Mouse (Mus musculus): Measurements from ENCODE around the gene Prrc2b.

The Prrc2b gene

DNA sequence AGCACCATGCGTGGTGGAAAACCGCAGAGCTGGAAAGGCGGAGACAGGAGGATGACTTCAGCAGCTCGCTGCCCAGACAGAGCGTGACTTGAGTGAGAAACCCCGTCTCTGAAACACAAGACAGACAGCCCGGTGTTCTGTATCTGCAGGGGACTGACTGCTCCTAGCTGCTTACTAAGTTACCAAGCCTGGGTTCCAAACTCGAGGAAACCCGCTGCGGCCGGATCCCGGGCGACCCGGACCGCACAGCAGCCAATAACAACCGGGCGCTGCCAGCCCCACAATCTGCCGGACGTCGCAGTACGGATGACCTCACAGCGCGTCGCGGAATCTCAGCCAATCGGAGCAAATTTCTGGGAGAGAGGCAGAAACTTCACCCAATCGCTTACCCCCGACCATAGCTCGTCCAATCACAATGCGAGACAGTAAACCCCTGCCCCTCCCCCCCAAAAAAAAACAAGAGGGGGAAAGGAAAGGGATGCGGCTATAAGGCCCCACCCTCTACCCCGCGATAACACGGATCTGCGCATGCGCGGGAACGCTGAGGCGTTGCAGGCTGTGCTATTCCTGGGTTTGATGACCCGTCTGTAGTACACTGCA lies 13.1 kb upstream of the Prrc2b start:
- peak; percentile 91 to 92 for DNase-seq

DNA sequence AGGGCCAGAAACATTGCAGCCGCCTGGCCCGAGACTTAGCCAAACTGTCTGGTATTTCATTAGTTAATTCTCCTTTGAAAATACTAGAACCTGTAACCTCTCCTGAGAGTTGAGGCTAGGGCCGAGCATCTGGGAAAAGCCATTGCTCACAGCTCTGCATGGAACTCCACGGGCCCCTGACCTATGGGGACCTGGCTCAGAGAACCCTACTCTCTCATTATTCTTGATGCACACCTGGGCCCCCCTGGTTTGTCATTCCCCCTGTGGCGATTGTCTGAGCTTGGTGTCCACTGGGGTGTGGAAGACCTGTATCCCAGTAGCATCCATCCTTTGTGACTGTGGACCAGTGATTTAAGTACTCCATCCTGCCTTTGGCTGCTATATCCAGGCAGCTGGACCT lies 11.5 kb upstream of the Prrc2b start:
- DNase-seq = no peak

DNA sequence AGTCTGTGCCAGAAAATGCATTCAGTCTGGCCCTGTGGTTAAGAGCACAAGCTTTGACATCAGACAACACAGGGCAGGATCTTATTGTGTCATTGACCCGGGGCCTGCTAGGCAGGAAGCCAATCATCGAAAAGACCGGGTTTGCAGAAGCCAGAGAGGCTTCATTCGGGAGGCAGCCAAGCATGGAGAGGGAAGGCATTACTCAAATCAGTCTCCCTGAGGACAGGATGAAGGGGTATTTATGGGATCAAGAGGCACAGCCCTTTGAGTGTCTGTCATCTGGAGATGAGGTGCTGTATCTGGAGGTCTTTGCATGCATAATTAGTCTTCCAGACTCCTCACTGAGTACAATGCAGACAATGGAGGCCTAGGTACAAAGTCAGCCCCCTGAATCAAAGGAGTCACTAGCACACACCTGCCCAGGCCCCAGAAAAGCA lies 10.4 kb upstream of the Prrc2b start:
- no peak for DNase-seq

DNA sequence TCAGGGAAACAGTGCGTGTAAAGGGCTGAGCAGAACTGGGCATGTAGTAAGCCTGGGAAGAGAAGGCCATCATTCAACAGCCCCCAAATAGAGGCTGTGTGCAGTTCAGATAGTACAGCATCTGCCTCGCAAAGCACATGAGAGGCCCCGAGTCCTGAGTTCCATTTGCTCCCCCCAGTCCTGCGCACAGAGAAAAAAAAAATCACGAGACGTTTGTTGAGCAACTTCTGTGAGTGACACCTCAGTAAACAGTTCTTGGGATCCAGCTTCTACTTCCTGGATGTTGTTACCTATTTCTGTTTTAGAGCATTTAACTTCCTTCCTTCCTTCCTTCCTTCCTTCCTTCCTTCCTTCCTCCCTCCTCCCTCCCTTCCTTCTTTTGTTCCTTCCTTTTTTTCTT lies 9.3 kb upstream of the Prrc2b start:
- DNase-seq = no peak

DNA sequence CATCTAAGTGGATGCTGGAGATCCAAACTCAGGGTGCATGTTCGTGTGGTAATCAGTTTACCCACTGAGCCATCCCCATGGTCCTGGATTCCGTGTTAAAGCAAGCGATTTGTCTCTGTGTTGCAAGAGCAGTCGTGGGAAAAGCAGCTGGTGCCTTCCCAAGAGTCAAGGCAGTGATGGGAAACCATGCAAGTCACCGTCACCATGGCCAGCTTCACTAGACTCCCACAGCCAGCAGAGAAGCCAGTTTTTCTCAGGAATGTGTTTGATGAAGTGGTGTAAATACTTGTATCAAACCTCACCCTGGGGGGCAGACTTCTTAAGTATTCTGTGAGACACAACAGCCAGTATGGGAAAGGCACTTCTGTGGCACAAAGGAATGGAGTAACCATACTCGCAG lies 8.5 kb upstream of the Prrc2b start:
- DNase-seq = no peak

DNA sequence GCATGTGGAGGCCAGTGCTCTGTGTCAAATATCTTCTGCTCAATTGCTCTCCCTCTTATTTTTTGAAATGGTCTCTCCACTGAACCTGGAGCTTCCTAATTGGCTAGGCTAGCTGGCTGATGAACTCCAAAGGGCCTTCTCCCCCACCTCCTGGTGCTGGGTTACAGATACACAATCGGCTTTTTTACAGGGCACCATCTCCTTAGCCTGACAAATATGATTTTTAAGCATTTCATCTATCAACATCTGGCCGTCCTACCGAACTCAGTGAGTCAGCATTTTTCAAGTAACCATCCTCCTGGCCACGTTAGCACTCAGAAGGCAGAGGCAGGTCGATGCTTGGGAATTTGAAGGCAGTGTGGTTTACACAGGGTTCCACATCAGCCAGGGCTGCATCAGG lies 6.2 kb upstream of the Prrc2b start:
- no peak for DNase-seq

DNA sequence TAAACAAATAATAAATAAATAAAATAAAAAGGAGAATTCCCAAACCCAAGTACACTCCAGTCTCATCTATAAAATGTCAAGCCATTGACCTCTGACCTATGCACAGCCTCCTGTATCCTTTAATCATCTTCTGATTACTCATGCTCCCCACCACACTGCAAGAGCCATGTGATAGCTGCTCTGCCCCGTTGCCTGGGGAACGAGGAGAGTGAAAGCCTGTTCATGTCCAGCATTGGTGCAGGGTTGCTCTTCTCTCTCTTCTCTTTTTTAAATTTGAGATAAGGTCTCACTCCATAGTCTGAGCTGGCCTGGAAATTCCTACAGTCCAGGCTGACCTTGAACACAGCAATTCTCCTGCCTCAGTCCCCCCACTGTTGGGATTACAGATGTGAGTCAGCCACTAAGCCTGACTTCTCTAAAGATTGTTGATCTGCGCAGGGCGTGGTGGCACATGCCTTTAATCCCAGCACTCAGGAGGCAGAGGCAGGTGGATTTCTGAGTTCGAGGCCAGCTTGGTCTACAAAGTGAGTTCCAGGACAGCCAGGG lies 4.2 kb upstream of the Prrc2b start:
- no peak for DNase-seq

DNA sequence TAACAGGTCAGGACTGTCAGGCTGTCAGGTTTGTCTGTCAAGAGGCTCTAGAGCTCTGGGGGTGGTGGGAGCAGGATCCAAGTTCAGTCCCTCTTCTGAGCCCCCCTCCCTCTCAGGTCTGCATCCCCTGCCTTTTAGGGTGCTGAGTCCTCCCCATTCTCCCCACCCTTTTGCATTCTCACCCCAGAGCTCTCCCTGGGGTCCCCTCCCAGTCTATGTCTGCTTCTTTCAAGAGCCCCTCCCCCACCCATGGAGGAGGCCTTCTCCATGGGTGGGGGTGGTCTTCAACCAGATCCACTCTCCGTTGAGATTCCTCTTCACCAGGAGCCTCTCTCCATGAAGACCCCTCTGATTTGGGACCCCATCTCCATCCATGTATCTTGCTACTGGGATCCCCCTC lies 747 bp upstream of the Prrc2b start:
- DNase-seq = no peak

DNA sequence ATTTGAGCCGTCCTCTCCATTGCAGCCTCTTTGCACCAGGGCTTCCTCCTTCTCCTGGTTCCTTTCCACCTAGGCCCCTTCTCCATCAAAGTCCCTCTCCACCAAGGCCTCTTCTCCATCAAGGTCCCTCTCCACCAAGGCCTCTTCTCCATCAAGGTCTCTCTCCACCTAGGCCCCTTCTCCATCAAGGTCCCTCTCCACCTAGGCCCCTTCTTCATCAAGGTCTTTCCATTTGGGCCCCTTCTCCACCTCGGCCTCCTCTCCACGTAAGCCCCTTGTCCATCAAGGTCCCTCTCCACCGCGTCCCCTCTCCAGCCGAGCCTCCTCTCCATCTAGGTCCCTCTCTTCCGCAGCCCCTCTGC lies 339 bp upstream of the Prrc2b start:
- DNase-seq = no peak

DNA sequence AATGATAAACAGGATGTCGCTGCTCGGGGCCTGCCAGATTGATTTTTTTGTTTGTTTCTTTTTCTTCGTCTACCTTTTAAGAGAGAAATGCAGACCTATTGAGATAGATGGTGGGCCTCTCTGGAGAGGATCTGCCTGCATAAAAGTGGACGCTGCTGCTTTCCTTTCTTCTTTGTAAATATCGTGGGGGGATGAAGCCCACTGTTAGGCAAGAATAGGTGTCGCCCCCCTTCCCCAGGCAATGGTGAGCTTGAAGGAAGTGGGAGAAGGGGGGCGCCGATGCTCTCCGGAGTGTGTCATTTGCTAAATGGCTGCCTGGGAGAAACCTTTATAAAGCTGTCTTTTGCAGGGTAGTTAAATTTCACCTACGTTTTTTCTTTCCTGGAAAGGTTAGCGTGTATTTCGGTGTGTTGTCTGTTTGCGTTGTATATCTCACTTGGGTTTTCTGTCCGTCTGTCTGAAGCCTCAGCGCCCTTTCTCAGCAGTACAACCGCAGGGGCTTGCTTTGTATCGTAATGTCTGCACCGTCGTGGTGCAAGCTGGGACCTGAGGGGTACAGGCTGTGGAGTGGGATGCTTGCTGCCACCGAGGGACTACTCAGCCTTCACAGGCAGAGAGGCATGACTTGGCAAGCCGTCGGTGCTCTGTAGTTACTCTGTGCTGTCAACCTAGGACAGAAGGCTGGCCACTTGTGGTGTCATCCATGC lies 931 bp downstream of the Prrc2b start:
- DNase-seq = peak in 1 of 2 experiments; percentile 36

DNA sequence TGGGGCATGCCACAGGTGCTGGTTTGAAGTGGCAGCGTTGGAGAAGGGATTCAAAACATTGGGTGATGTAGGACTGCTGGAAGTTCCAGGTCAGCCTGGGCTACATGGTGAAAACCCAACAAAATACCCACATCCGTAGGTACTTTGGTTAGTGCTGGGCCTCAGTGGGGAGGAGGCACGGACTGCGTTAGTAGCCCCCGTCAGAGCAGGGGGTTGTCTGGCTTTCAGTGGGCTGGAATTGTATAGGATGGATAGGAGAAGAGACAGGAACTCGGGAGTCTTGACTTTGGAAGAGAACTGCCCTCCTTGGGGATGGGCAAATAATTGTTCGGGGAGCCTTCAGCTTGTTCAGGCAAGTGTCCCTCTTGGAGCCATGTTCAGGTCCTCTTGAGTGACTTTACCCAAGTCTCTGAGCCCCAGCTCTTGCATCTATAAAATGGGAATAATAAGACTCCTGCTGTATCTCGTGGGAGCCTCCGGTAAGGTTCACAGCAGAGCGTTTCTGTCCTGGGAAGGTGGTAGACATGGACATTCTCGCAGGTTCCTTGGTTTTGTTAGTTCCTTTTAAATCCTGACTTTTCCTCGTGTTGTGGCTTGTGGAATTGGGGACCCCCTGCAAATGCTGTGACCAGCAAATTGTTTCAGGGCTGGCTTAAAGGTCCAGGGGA lies 1.6 kb downstream of the Prrc2b start:
- no peak for DNase-seq

DNA sequence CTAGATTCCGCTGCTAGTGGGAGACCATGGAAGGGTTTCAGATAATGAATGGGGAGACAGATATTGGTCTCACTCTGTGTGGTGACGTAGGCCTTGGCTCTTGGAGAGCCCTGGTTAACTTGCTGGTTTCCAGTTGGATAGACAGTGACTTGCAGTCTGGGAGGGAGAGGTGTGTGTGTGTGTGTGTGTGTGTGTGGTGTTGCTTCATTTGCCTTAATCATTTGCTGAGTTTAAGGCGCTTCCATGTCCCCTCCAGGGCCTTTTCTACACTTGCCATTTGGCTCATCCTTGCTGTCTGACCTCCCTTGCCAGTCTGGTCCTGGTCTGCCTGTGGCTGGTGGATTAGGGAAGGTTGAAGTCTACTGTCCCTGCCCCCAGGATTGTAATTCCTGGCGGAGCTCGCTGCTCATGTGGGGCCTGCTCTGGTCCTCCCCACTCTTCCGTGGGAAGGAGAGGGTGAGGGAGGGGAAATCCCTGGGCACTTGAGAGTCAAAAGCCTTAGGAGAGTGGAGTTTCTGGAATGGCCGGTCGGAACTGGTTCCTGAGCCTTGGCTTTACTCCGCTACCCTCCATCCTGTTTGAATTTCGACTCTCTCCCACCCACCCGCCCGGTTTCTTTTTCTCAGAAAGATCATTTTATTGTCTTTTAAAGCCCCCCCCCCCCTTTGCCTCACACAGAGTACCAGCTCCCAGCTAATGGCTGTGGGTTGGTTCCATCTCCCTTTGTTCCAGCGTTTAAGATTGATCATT lies 2.3 kb downstream of the Prrc2b start:
- DNase-seq = no peak

DNA sequence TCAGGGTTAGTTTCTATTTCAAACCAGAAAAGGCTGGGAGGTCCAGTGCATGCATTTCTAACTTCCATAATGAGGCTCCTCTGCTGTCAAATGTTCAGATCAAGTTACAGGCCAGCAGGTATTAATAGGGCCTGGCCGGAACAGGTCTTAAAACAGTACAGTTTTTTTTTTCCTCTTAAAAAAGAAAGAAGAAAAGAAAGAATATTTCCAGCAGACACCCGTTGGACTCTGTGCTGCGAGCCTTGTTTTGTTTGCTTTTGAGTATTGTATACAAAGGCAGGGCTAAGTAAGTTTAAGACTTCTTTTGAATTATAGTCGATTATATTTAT lies 2.9 kb downstream of the Prrc2b start:
- no peak for DNase-seq

DNA sequence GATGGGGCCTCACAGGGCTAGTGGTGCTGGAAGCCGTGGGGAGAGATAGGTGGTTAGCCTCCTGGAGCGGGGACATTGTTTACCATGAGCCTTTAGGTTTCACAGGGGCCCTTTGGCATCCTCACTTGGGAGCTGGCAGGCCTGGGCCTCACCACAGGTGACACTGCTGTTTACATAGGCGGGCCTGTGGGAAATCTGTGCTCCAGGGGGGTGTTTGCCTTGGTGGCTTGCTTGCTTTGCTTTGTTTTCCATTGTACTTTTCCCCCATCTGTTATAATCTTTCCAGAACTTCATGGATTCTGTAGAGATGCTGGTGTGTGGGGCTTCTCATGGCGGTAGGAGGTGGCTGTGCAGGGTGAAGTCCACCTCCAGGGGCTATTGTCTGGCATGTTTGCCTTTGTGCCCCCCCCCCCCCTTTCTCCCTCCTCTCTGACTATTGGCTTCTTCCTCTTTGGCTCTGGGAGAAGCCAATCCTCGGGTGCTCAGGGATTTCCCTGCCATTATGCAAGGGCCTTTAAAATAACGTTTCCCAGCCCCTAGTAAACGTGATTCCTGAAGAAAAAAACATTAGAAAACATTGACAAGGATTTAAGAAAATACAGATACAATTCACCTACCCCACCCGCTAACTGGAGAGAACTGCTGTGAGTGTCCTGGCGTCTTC lies 3.6 kb downstream of the Prrc2b start:
- no peak for DNase-seq

DNA sequence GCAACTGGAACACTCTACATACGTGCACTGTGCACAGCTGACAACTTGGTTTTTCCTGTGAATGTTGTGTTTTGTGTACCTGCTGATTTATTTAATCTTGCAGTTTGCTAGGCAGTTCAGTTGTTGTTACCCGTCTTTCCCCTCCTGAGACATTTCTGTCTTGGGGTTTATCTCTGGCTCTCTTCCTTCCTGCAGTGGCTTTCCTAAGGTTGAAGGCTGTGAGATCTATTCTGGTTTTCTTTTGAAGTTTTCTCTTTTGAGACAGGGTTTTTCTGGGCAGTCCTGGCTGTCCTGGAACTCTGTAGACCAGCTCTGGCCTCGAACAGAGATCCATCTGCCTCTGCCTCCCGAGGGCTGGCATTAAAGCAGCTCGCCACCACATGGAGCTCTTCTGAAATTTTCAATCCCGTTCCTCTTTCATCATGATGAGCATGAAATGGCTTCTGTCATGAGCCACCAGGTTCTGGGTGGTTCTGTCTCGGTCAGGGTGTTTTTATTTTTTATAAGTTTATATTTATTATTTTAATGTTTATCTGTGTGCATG lies 4.2 kb downstream of the Prrc2b start:
- no peak for DNase-seq

DNA sequence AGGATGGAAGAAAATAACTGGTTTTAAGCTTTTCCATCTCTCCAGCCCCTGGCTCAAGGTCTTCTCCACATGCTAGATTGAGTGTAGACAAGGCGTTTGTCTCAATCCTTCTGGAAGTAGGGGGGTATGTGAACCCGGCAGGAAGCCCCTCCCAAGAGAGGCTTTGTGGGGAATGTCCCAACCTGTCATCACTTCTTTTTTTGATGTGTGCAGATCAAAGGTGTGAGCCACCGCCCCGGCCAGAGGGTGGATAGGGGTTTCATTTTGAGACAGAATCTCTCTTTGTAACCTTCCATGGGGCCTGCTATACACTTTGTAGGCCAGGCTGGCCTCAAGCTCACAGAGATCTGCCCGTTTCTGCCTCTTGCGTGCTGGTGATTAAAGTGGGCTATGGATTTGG lies 4.7 kb downstream of the Prrc2b start:
- no peak for DNase-seq

DNA sequence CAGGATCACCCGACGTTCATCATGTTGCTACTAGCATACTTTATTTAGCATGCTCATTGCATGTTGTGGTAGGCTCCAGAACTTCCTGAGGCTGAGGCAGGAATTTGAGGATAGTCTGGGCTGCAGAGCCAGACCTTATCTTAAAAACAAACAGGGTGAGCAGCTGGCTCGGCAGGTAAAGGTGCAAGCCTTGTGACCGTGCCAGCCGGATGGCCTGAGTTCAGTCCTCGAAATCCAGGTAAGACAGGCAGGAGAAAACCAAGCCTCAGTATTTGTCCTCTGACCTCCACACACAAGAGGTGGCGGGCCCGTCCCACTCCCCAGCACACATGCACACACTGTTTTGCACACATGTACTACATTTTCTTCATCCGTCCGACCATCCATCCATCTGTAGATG lies 5.8 kb downstream of the Prrc2b start:
- no peak for DNase-seq

DNA sequence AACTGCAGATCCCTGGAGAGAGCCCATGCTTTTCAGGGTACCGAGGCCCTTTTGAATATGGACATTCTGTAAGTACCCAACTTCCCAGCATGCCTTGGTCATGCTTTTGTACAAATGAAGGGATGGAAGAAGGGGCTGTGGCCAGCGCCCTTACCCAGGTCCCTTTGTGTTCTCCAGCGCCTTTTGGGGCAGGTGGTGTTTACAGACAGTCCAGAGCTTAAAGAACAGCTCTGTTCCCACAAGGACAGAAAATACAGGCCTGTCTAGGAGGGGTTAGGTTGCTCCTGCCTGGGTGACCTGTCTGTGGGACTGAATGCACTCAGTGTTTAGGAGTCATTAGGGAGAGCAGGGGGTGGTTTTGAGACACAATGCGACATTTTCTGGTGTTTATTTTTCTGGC lies 6.4 kb downstream of the Prrc2b start:
- DNase-seq = no peak

DNA sequence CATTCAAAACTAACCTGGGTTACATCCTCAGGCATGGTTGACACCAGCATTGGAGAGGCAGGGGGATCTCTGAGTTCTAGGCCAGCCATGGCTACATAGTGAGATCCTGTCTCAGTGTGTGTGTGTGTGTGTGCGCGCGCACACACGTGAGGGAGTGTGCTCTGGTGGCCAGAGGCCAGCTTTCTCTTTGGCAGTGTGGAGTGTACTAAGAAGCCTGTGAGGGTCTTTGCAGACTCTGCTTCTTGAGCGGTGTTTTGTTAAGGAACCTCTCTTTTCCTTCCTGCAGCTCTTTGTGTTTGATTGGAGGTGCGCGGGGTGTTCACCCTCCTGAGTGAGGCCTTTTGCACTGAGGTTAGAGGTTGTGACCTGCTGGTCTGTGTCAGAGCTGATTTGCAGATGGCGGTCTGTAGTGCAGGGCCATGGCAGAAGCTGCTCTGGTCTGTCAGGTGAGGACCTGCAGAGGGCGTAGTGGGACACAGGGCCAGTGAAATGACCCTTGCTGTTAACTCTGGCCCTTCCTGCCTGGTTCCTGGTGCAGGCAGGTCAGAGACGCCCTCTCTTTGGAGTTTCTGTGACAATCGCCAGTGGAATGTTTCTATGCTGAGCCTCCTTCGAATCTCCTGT lies 7.8 kb downstream of the Prrc2b start:
- no peak for DNase-seq

DNA sequence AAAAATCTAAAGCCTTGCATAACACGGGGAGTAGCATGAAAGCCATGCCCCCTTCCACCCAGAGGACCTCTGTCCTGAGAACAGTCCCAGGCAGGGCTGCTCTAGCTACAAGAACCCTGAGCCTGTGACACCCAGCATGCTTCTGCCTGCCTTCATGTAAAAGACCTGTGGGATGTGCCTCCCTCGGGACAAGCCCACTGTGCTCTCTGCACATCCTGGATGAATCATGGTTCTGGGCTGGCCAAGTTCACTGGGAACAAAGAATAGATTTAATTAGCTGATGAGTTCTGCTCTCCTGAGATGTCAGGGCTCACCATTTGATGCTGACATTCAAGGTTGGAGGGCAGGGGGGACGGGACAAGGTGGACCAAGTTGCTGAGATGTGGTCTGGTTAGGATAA lies 9.6 kb downstream of the Prrc2b start:
- DNase-seq = no peak

DNA sequence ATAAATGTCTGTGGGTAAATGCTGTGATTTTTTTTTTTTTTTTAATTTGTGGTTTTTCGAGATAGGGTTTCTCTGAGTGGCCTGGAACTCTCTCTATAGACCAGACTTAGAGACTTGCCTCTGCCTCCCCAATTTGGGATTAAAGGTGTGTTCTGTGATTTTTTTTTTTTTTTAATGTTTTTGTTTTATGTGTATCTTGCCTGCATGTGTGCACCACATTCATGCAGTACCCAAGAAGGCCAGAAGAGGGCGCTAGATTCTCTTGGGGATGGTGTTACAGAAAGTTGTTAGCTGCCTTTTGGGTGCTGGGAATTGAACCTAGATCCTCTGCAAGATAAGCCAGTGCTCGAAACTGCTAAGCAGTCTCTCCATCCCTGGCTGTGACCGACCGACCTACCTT lies 10.1 kb downstream of the Prrc2b start:
- DNase-seq = no peak

DNA sequence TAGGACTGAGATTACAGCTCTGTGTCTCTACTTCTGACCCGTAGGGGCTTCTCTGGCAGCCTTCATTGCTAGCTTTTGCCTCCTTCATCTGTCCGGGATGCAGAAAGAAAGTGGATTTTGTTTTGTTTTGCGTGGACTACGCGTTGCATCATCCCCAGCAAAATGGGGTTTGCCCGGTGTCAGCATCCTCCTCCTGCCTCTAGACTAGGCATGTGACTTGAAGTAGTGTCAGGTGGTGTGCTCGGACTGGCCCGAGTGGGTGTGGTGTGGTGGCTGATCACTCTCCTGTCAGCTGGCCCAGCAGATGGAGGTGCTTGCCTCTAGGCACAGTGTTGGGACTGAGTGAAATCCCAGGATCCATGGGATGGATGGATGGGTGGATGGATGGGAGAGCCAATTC lies 11.2 kb downstream of the Prrc2b start:
- no peak for DNase-seq

Data from spleen, adult 18-20 months (tissue).